Mouse (Mus musculus) heart, embryonic 12.5 days (tissue): Measurements from ENCODE around the gene Adarb2. TPM values are rescaled to one million over a fixed set of nuclear protein-coding genes. Genes with fewer than 3 reads are reported as not detected.

Experiments used
- ATAC-seq: fragments of 200-750 bp; cut with Nextera tagmentation; 2 replicates; pipeline ENCODE4 v1.8.0; 2017; ENCODE audit warnings: moderate TSS enrichment, moderate library complexity; ENCODE audit not compliant: insufficient number of reproducible peaks, low FRiP score
- H3K27ac ChIP-seq: fragments of 300-500 bp; sonication (generic); 2 replicates; pipeline ENCODE4 v1.5.1; 2016; ENCODE audit warnings: mild to moderate bottlenecking, moderate library complexity; ENCODE audit not compliant: poor library complexity, severe bottlenecking
- H3K27me3 ChIP-seq: fragments of 300-500 bp; sonication (generic); replicated peaks from 2 replicates; pipeline ENCODE4 v1.6.1; 2016; ENCODE audit warnings: mild to moderate bottlenecking, moderate library complexity
- H3K36me3 ChIP-seq: fragments of 300-500 bp; sonication (generic); 2 replicates; pipeline ENCODE4 v1.6.1; 2016; ENCODE audit warnings: mild to moderate bottlenecking, moderate library complexity
- H3K4me1 ChIP-seq: fragments of 300-500 bp; sonication (generic); replicated peaks from 2 replicates; pipeline ENCODE4 v1.6.1; 2016; ENCODE audit warnings: mild to moderate bottlenecking
- H3K4me2 ChIP-seq: fragments of 300-500 bp; sonication (generic); 2 replicates; pipeline ENCODE4 v1.6.1; 2016; ENCODE audit warnings: mild to moderate bottlenecking, moderate library complexity
- H3K4me3 ChIP-seq: fragments of 300-500 bp; sonication (generic); 2 replicates; pipeline ENCODE4 v1.5.1; 2016; ENCODE audit warnings: mild to moderate bottlenecking
- H3K9ac ChIP-seq: fragments of 300-500 bp; sonication (generic); 2 replicates; pipeline ENCODE4 v1.6.1; 2016; ENCODE audit warnings: mild to moderate bottlenecking, moderate library complexity
- H3K9me3 ChIP-seq: fragments of 300-500 bp; sonication (generic); replicated peaks from 2 replicates; pipeline ENCODE4 v1.6.1; 2016; ENCODE audit warnings: mild to moderate bottlenecking, moderate library complexity
- WGBS: fragments of 180-500 bp; shearing (Covaris S2); methylation state at CpG from one replicate; pipeline ENCODE4 v1.1.7; 2016; 5-methylcytosine and 5-hydroxymethylcytosine counted together
- polyA plus RNA-seq: library from polyadenylated mRNA; unstranded; fragments of >200 nt; fragmentation: Nextera tagmentation; extraction: Ambion mirVana; gene quantifications from 2 replicates; pipeline ENCODE4 v1.2.1, GENCODE M21; 2016

The Adarb2 gene
- polyA plus RNA-seq, 1 experiment from 2014 or later, result 0.17 TPM

DNA sequence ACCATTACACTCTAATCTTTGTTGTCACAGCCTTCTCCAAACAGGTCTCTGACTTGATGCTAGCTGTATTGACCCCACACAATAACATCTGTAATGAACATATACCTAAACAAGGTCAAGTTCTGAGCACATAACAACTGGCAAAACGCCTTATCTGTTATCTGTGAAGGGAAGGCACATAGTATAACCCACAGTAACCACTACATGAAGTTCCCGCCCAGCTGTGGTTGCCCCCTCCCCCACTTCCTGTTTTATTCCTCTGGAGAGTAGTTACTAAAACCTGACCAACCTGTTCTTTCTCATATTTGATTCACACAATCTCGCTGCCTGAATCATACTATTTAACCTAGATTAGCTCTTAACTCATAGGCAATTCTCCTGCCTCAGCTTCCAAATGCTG, 254.2 kb downstream of the Adarb2 start:
- no peak for ATAC-seq
- Histone ChIP-seq H3K36me3 (no peaks in the 10 kb centered on the region), H3K9ac (no peak overlapping the region), H3K9me3 (no peaks in the 10 kb centered on the region), H3K27ac (no peak overlapping the region), H3K4me2 (no peak overlapping the region), H3K27me3 (no peaks in the 10 kb centered on the region), H3K4me3 (no peak overlapping the region), H3K4me1 (no peaks in the 10 kb centered on the region)
- 54% methylated on average over 3 of the region's 3 CpGs for WGBS

DNA sequence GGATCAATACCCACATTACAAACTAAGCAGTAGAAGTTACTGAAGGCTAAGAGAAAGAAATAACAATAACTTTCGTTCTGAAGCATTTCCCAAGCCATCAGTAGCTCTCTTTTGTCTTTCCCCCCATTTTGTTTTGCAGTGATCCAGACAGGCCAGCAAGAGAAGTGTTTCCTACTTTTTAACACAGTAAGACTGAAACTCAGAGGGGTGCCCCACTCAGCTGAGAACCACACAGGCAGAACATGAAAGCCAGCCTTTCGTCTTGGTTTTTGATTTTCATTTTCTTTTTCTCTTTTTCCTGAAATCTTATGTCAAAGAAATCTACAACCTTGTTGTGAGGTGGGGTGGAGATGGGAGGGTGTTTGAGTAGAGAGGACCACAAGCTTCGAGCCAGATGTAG, 255.2 kb downstream of the Adarb2 start:
- H3K4me3 ChIP-seq, result no peak overlapping the region
- no peaks in the 10 kb centered on the region for H3K36me3 ChIP-seq
- H3K27ac ChIP-seq, result no peak overlapping the region
- no peak for ATAC-seq
- no peak overlapping the region for H3K4me2 ChIP-seq
- H3K27me3 ChIP-seq, result no peaks in the 10 kb centered on the region
- no peak overlapping the region for H3K9ac ChIP-seq
- H3K9me3 ChIP-seq, result no peaks in the 10 kb centered on the region
- WGBS, result 62% methylated on average over 3 of the region's 3 CpGs
- H3K4me1 ChIP-seq, result no peaks in the 10 kb centered on the region

DNA sequence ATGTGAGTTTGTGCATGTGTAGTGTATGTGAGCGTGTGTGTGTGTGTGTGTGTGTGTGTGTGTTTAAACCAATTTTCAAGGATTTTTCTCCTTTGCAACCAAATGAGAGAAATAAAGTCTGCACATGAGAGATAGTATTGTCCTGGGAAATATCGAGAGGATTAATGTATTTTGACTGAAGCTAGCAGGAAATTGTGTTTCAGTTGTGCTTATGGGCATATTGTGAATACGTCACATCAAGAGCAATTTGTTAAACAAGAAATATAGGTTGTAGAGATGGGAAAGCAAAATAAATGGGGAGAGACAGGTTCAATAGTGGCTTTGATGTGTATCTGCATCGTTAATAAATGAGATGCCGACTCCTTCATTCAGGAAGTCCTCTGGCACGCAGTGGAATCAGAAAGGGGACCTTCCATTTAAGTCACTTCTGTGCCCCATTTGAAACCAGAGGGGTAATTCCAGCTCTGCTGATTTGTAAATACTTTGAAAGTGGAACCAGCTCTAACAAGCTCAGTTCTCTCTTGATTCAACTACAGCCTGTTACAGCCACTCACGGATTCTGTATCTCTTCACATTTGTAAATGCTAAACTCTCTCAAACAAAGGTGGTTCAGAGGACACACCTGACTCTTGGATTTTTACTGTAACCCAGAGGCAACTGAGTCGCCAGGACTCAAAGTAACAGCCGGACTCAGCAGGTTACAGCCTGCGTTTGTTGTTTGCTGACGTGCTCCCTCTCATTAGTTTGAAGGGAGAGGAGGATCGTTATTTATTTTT, 265.1 kb downstream of the Adarb2 start:
- Histone ChIP-seq H3K27me3 (no peaks in the 10 kb centered on the region), H3K9ac (no peak overlapping the region), H3K4me3 (no peak overlapping the region), H3K9me3 (no peaks in the 10 kb centered on the region), H3K36me3 (no peaks in the 10 kb centered on the region), H3K4me2 (no peak overlapping the region), H3K4me1 (no peaks in the 10 kb centered on the region), H3K27ac (no peak overlapping the region)
- no peak for ATAC-seq
- 73% methylated on average over 12 of the region's 12 CpGs for WGBS

DNA sequence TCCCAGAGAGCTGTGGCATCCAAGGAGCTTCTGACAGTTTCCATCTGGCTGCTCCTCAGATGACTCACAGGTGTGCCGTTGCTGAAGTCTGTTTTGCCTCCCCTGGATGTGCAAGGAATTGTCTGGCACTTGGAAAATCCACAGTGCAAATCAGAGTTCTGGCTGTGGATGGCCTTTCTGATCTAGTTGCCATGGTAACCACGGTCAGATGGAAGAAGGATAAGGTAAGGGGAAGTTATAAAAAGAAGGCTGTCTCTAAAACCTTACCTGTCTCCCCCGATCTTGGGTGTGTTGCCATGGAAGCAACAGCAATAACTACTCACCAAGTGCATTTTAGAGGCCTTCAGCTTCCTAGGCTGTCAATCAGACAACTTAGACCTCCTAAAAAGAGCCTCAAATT, 273.6 kb downstream of the Adarb2 start:
- Histone ChIP-seq H3K4me1 (no peaks in the 10 kb centered on the region), H3K9ac (no peak overlapping the region)
- 70% methylated on average over 3 of the region's 3 CpGs for WGBS

DNA sequence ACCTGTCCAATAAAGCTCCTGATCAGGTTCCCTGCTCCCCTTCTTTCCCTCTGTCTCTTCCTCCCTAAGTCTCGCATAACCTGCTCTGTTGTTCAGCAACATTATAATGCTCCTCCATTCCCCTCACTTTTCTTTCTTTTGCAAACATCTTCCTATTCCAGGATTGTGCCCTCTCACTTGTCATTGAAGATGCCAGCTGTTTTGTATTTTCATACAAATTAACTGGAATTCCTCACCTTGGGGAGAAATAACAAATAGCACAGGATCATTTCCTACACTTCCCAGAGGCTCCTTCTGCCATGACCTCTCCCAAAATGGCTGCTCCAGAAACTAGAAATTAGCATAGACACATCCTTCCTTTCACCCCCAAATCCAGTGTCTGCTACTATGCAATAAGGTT, 276.1 kb downstream of the Adarb2 start:
- Histone ChIP-seq H3K36me3 (no peaks in the 10 kb centered on the region), H3K9me3 (no peaks in the 10 kb centered on the region), H3K4me1 (no peaks in the 10 kb centered on the region), H3K9ac (no peak overlapping the region), H3K4me2 (no peak overlapping the region), H3K4me3 (no peak overlapping the region), H3K27me3 (no peaks in the 10 kb centered on the region), H3K27ac (no peak overlapping the region)
- 82% methylated on average over 1 of the region's 1 CpGs for WGBS
- no peak for ATAC-seq

More for the DNA sequence above, 273.6 kb downstream of the Adarb2 start:
- Histone ChIP-seq H3K4me2 (no peak overlapping the region), H3K36me3 (no peaks in the 10 kb centered on the region), H3K4me3 (no peak overlapping the region), H3K27ac (no peak overlapping the region), H3K27me3 (no peaks in the 10 kb centered on the region), H3K9me3 (no peaks in the 10 kb centered on the region)
- no peak for ATAC-seq

DNA sequence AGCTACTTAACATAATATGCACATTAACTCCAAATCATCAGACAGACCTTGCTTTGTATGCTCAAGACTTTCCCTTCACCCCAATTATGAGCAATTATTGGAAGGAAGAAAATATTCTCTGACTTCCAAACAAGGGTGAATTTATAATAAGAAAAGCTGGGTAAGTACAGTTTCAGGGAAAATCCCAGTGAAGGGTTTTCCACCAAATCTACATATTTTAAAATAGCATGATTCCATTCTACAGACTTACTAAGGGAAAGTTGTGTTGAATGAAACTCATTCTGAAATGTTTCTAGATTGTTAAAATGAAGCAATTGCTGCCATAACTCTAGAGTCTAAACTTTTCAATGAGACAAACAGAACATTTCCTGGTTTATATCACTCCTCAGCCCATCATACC, 277.3 kb downstream of the Adarb2 start:
- Histone ChIP-seq H3K4me2 (no peak overlapping the region), H3K9me3 (no peaks in the 10 kb centered on the region), H3K9ac (no peak overlapping the region), H3K4me3 (no peak overlapping the region), H3K27ac (no peak overlapping the region), H3K27me3 (no peaks in the 10 kb centered on the region), H3K36me3 (no peaks in the 10 kb centered on the region), H3K4me1 (no peaks in the 10 kb centered on the region)
- ATAC-seq, result no peak

DNA sequence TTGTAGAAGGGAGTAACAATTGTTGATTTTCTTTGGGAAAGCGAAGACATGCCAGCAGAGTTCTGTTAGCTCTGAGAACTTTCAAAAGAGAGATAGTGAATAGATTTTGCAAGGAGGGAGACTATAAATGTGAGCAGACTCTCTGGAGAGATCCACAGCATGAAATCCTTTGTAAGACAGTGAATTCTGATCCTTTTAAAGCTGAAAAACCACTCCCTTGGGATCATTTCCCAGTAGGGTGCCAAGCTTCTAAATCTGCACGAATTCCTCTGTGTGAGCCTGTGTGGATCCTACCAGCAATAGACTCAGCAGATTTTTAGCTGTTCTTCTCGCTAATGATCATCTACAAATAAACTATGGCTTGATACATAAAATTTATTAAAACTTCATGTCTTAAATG, 278.7 kb downstream of the Adarb2 start:
- Histone ChIP-seq H3K9me3 (no peaks in the 10 kb centered on the region), H3K4me2 (no peak overlapping the region), H3K4me1 (no peaks in the 10 kb centered on the region), H3K4me3 (no peak overlapping the region), H3K9ac (no peak overlapping the region), H3K36me3 (no peaks in the 10 kb centered on the region), H3K27ac (no peak overlapping the region), H3K27me3 (no peaks in the 10 kb centered on the region)
- WGBS, result 50% methylated on average over 3 of the region's 3 CpGs
- ATAC-seq, result no peak

DNA sequence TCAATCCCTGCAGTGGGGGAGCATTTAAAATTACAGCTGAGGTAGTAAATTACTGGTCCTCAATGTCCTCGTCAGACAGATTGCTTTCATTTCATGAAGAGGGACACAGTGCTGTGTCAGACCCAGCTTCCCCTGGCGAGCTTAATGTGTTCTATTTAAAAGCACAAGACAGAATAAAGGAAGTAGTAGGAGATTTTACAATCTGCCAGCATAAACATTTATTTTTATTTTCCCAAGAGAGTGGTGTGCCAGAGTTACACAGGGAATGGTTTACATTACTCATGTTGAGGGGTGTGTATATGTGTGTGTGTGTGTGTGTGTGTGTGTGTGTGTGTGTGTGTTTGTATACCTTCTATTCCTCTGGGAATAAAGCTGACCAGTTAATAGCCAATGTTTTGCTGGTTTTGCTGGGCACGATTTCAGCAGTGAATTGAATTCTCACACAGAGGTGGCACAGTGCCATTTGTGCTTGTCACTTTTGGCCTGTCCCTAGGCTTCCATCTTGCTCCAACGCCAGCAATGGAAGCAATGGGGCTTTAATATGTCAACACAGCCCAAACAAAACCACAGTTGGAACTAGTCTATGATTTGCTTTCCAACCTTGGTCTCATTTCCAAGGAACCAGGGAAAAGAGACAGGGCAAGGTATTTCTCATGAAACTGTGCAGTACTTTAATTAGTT, 282.1 kb downstream of the Adarb2 start:
- no peaks in the 10 kb centered on the region for H3K4me1 ChIP-seq
- no peak overlapping the region for H3K27ac ChIP-seq
- ATAC-seq, result no peak
- no peak overlapping the region for H3K9ac ChIP-seq
- no peak overlapping the region for H3K4me3 ChIP-seq
- H3K9me3 ChIP-seq, result no peaks in the 10 kb centered on the region
- H3K36me3 ChIP-seq, result no peaks in the 10 kb centered on the region
- H3K4me2 ChIP-seq, result no peak overlapping the region
- H3K27me3 ChIP-seq, result no peaks in the 10 kb centered on the region
- WGBS, result 53% methylated on average over 4 of the region's 4 CpGs

DNA sequence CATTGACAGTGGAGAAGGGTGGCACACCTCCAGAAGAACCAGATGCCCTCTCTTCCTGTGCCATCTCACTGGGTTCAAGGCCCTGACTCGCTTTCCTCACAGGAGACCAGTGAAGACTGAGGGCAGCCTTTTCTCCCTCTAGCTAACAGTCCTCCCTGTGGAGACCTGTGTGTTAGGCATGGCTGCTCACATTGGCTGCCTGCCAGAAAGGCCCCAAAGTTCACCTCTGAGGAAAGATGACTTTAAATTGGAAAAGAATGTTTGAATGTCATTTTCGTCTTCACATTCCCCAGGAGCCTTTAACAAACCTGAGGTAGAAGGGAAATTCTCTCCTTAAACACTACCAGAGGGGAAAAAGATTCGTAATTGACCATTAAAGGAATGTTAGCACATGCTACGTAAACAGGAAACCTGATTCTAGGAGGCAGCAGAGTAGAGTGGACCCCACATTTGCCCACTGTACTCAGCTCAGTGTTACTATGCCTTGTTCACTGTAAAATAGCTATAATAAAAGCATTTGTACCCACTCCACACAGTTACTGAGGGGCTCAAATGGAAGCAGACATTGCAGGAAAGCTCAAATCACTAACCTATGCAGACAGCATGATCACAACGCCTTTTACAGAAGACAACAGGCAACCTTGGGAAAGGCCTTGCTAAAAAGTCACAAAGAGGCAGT, 285.2 kb downstream of the Adarb2 start:
- 66% methylated on average over 5 of the region's 5 CpGs for WGBS

DNA sequence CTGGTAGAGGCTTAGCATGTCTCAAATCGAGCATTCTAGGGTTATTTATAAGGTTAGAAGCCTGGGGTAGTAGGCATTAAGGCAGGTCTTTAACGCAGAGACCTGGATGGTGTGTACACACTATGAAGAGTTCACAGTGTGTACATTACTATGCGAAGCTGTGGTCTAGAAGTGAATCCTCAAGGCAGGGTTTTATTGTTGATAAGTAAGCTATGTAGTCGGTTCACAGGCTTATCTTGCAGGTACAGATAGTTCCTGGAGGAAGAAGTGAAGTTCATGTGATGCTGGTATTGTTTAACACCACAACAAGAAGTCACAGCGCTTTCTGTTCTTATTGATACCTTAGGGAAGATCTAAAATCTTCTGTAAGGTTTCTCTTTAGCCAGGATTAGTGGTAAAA, 290.7 kb downstream of the Adarb2 start:
- no peaks in the 10 kb centered on the region for H3K36me3 ChIP-seq
- H3K9ac ChIP-seq, result no peak overlapping the region
- H3K4me2 ChIP-seq, result no peak overlapping the region
- WGBS, result 61% methylated on average over 5 of the region's 5 CpGs
- no peaks in the 10 kb centered on the region for H3K27me3 ChIP-seq
- no peaks in the 10 kb centered on the region for H3K9me3 ChIP-seq
- no peak for ATAC-seq
- H3K4me3 ChIP-seq, result no peak overlapping the region
- no peaks in the 10 kb centered on the region for H3K4me1 ChIP-seq
- no peak overlapping the region for H3K27ac ChIP-seq

More for the DNA sequence above, 285.2 kb downstream of the Adarb2 start:
- H3K9ac ChIP-seq, result no peak overlapping the region
- no peaks in the 10 kb centered on the region for H3K36me3 ChIP-seq
- no peaks in the 10 kb centered on the region for H3K4me1 ChIP-seq
- H3K4me2 ChIP-seq, result no peak overlapping the region
- H3K9me3 ChIP-seq, result no peaks in the 10 kb centered on the region
- H3K27ac ChIP-seq, result no peak overlapping the region
- no peaks in the 10 kb centered on the region for H3K27me3 ChIP-seq
- no peak for ATAC-seq
- H3K4me3 ChIP-seq, result no peak overlapping the region

DNA sequence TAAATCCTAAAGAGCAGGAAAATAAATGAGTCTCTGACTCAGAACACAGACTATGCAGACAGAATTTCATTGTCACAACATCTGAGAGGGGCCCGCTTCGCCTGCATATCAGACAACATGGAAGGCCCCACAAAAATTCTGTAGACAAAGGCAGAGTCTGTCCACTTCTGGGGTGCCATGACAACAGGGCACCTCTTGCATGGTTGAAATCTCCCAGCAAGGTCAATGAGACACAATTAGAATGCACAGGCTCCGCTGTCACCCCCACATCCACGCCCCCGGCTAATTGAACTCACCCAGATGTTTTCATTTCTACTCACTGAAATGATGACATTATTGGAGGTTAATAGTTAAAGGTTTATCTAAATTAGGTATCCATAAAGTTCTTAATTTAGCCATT, 296.9 kb downstream of the Adarb2 start:
- Histone ChIP-seq H3K27me3 (no peaks in the 10 kb centered on the region), H3K9ac (no peak overlapping the region), H3K4me1 (no peaks in the 10 kb centered on the region), H3K9me3 (no peaks in the 10 kb centered on the region), H3K36me3 (no peaks in the 10 kb centered on the region), H3K4me3 (no peak overlapping the region), H3K4me2 (no peak overlapping the region), H3K27ac (no peak overlapping the region)
- ATAC-seq, result no peak
- 81% methylated on average over 5 of the region's 5 CpGs for WGBS
